Mouse (Mus musculus): ENCODE measurements around the gene Gm38100.

DNA sequence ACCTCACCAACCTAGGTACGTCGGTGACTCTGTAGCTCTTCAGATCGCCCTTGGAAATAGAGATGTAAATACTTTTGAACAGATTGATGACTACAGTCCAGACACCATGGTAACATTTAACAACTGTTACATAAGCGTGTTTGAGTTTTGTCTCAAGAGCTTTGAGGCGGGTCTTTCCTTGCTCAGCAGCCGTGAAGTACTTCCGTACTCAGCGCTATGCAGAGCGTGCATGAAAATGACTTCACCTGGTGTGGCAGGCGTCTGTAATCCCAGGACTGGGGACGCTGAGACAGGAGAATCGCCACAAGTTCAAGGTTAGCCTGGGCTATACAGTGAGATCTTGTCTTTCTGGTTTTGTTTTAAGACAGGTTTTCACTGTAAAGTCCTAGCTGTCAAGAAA is 26.4 kb upstream of the Gm38100 start:
- no peak for TF ChIP-seq CTCF (IDR thresholded peaks at IDR 0.05; ENCODE audit: low read depth, low read length)
- no peak for TF ChIP-seq POLR2A (IDR thresholded peaks at IDR 0.05; ENCODE audit: extremely low read depth, insufficient read depth, low read length)
